Mouse (Mus musculus): ENCODE results near the gene Ank2.

- TF ChIP-seq GATA1 (IDR thresholded peaks at IDR 0.05; ENCODE audit: low read length), result no peak
- no peak for TF ChIP-seq TAL1 (IDR thresholded peaks at IDR 0.05; ENCODE audit: low read length)
Observed at GRCm38 (mm10) chr3:127521156-127521555, 22.0 kb upstream of the Ank2 start.
